Mouse (Mus musculus): Measurements from ENCODE around the gene Pik3c2g. TPM values are rescaled to one million over a fixed set of nuclear protein-coding genes. Genes with fewer than 3 reads are reported as not detected.

Gene Pik3c2g
- total and polyA plus RNA-seq, 3 experiments, result not detected

- H3K4me1 ChIP-seq (ENCODE audit: control insufficient read depth in 1 of 2, insufficient read depth in 2 of 2, low read length in 2 of 2), result no peaks in the 10 kb centered on the region
- no peak overlapping the region for H3K4me3 ChIP-seq (ENCODE audit: control insufficient read depth in 1 of 2, insufficient read depth in 1 of 2, low read depth in 2 of 2, low read length in 2 of 2)
- H3K27me3 ChIP-seq (ENCODE audit: control insufficient read depth in 1 of 2, insufficient read depth in 2 of 2, low read length in 2 of 2), result no peaks in the 10 kb centered on the region
Observed at GRCm38 (mm10) chr6:139908997-139909669, 322.1 kb downstream of the Pik3c2g start.

DNA sequence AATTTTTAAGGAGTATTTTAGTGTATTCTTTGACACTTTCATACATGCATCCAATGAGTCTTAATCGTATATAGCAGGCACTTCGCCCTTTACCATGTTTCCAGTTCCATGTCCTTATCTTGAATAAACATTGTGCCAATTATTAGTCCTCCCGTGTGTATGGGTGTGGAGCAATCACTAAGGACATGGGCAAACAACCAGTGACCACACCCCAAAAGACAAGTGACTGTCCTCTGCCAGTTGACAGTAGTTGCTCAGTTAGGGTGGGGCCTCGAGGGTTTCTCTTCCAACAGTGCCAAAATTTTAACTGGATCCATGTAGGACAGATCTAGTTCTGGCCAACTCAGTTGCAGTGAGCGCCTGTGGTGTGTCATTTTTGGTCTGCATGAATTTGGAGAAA is 341.7 kb downstream of the Pik3c2g start:
- Histone ChIP-seq H3K27ac (ENCODE audit: control insufficient read depth, low read depth, low read length) (no peak overlapping the region), H3K36me3 (ENCODE audit: control insufficient read depth in 1 of 2, insufficient read depth in 2 of 2, low read length in 2 of 2) (no peaks in the 10 kb centered on the region), H3K9me3 (replicated peaks; ENCODE audit: insufficient read depth, low read length) (no peaks in the 10 kb centered on the region), H3K4me1 (ENCODE audit: control insufficient read depth in 1 of 2, insufficient read depth in 2 of 2, low read length in 2 of 2) (no peaks in the 10 kb centered on the region), H3K79me2 (ENCODE audit: control insufficient read depth, insufficient read depth, low read length, poor library complexity) (no peaks in the 10 kb centered on the region), H3K9ac (ENCODE audit: control insufficient read depth, low read depth, low read length, poor library complexity, severe bottlenecking) (no peak overlapping the region), H3K4me3 (ENCODE audit: control insufficient read depth in 1 of 2, insufficient read depth in 1 of 2, low read depth in 2 of 2, low read length in 2 of 2) (no peak overlapping the region), H3K27me3 (ENCODE audit: control insufficient read depth in 1 of 2, insufficient read depth in 2 of 2, low read length in 2 of 2) (no peaks in the 10 kb centered on the region)
- no peak for DNase-seq (ENCODE audit: low read depth, low spot score)
- TF ChIP-seq POLR2A (IDR thresholded peaks at IDR 0.05; ENCODE audit: control insufficient read depth in 1 of 2, insufficient read depth in 1 of 2, low read depth in 1 of 2, low read length in 2 of 2, poor library complexity in 1 of 2) (no peak), CHD1 (IDR thresholded peaks at IDR 0.05; ENCODE audit: low read depth, low read length) (no peak), TCF12 (IDR thresholded peaks at IDR 0.05; ENCODE audit: low read depth, low read length) (no peak), MAFK (IDR thresholded peaks at IDR 0.05; ENCODE audit: borderline replicate concordance, low read depth, low read length) (no peak), MAZ (IDR thresholded peaks at IDR 0.05; ENCODE audit: low read depth, low read length) (no peak), RCOR1 (IDR thresholded peaks at IDR 0.05; ENCODE audit: low read depth, low read length) (no peak), EP300 (IDR thresholded peaks at IDR 0.05; ENCODE audit: low read depth in 1 of 2, low read length in 2 of 2) (no peak), ZC3H11A (IDR thresholded peaks at IDR 0.05; ENCODE audit: low read depth, low read length) (no peak), SMC3 (IDR thresholded peaks at IDR 0.05; ENCODE audit: low read depth, low read length) (no peak), MEF2A (IDR thresholded peaks at IDR 0.05; ENCODE audit: extremely low read depth, insufficient replicate concordance, low read depth, low read length, poor library complexity, severe bottlenecking) (no peak), NELFE (IDR thresholded peaks at IDR 0.05; ENCODE audit: low read depth, low read length) (no peak), CTCF (IDR thresholded peaks at IDR 0.05 in 2 of 3, conservative IDR thresholded peaks at IDR 0.05 in 1 of 3; ENCODE audit: control insufficient read depth in 1 of 3, insufficient read depth in 1 of 3, low read depth in 2 of 3, low read length in 3 of 3, poor library complexity in 1 of 3, severe bottlenecking in 1 of 3) (no peak), SIN3A (IDR thresholded peaks at IDR 0.05; ENCODE audit: low read length) (no peak), UBTF (IDR thresholded peaks at IDR 0.05; ENCODE audit: borderline replicate concordance, insufficient read depth, low read depth, low read length) (no peak), GATA1 (IDR thresholded peaks at IDR 0.05; ENCODE audit: low read depth, low read length) (no peak), JUND (IDR thresholded peaks at IDR 0.05; ENCODE audit: low read depth, low read length) (no peak), ZNF384 (IDR thresholded peaks at IDR 0.05; ENCODE audit: low read depth, low read length) (no peak), USF1 (IDR thresholded peaks at IDR 0.05; ENCODE audit: low read depth, low read length) (no peak), BHLHE40 (IDR thresholded peaks at IDR 0.05; ENCODE audit: borderline replicate concordance, low read depth, low read length) (no peak)

More at GRCm38 (mm10) chr6:139908997-139909669, 322.1 kb downstream of the Pik3c2g start:
- no peaks in the 10 kb centered on the region for H3K79me2 ChIP-seq (ENCODE audit: control insufficient read depth, insufficient read depth, low read length, poor library complexity)
- DNase-seq (ENCODE audit: low read depth, low spot score), result no peak
- no peaks in the 10 kb centered on the region for H3K36me3 ChIP-seq (ENCODE audit: control insufficient read depth in 1 of 2, insufficient read depth in 2 of 2, low read length in 2 of 2)
- H3K27ac ChIP-seq (ENCODE audit: control insufficient read depth, low read depth, low read length), result no peak overlapping the region
- no peaks in the 10 kb centered on the region for H3K9me3 ChIP-seq (replicated peaks; ENCODE audit: insufficient read depth, low read length)
- H3K9ac ChIP-seq (ENCODE audit: control insufficient read depth, low read depth, low read length, poor library complexity, severe bottlenecking), result no peak overlapping the region
- TF ChIP-seq BHLHE40 (IDR thresholded peaks at IDR 0.05; ENCODE audit: borderline replicate concordance, low read depth, low read length) (no peak), USF1 (IDR thresholded peaks at IDR 0.05; ENCODE audit: low read depth, low read length) (no peak), ZNF384 (IDR thresholded peaks at IDR 0.05; ENCODE audit: low read depth, low read length) (no peak), KAT2A (conservative IDR thresholded peaks at IDR 0.05; ENCODE audit: low read depth, low read length) (no peak), EP300 (IDR thresholded peaks at IDR 0.05; ENCODE audit: low read depth in 1 of 2, low read length in 2 of 2) (no peak), MXI1 (IDR thresholded peaks at IDR 0.05; ENCODE audit: low read depth, low read length) (no peak), GATA1 (IDR thresholded peaks at IDR 0.05; ENCODE audit: low read depth, low read length) (no peak), RCOR1 (IDR thresholded peaks at IDR 0.05; ENCODE audit: low read depth, low read length) (no peak), MAX (IDR thresholded peaks at IDR 0.05; ENCODE audit: low read length) (no peak), ZC3H11A (IDR thresholded peaks at IDR 0.05; ENCODE audit: low read depth, low read length) (no peak), POLR2A (IDR thresholded peaks at IDR 0.05; ENCODE audit: control insufficient read depth in 1 of 2, insufficient read depth in 1 of 2, low read depth in 1 of 2, low read length in 2 of 2, poor library complexity in 1 of 2) (no peak), ZKSCAN1 (IDR thresholded peaks at IDR 0.05; ENCODE audit: low read depth, low read length) (no peak), MAZ (IDR thresholded peaks at IDR 0.05; ENCODE audit: low read depth, low read length) (no peak), UBTF (IDR thresholded peaks at IDR 0.05; ENCODE audit: borderline replicate concordance, insufficient read depth, low read depth, low read length) (no peak), TCF12 (IDR thresholded peaks at IDR 0.05; ENCODE audit: low read depth, low read length) (no peak), JUND (IDR thresholded peaks at IDR 0.05; ENCODE audit: low read depth, low read length) (no peak), TAL1 (IDR thresholded peaks at IDR 0.05; ENCODE audit: low read length) (no peak), ETS1 (IDR thresholded peaks at IDR 0.05; ENCODE audit: low read depth, low read length) (no peak)

All from MEL (cell line).